Mouse (Mus musculus) hindbrain, embryonic 15.5 days (tissue): ENCODE measurements at regions not wholly inside any gene's neighbourhood (a gene's known extent, or its start where the extent isn't known, plus 50 kb on each side); places are given as distances from the start of the nearest gene placed in this dataset.

Experiments used
- ATAC-seq: fragments of 200-750 bp; cut with Nextera tagmentation; 2 replicates; pipeline ENCODE4 v1.8.0; 2017; ENCODE audit warnings: low read depth, moderate number of reproducible peaks, moderate TSS enrichment; ENCODE audit not compliant: low FRiP score
- H3K27ac ChIP-seq: fragments of 300-500 bp; sonication (generic); replicated peaks from 2 replicates; pipeline ENCODE4 v1.5.1; 2015; ENCODE audit warnings: mild to moderate bottlenecking, inconsistent platforms
- H3K27me3 ChIP-seq: fragments of 300-500 bp; sonication (generic); 2 replicates; pipeline ENCODE4 v1.6.1; 2015; ENCODE audit warnings: control low read depth, inconsistent platforms
- H3K36me3 ChIP-seq: fragments of 300-500 bp; sonication (generic); 2 replicates; pipeline ENCODE4 v1.6.1; 2015; ENCODE audit warnings: control low read depth, inconsistent platforms
- H3K4me1 ChIP-seq: fragments of 300-500 bp; sonication (generic); replicated peaks from 2 replicates; pipeline ENCODE4 v1.6.1; 2015; ENCODE audit warnings: control low read depth, inconsistent platforms
- H3K4me2 ChIP-seq: fragments of 300-500 bp; sonication (generic); 2 replicates; pipeline ENCODE4 v1.6.1; 2015; ENCODE audit warnings: moderate library complexity, mild to moderate bottlenecking, inconsistent platforms
- H3K4me3 ChIP-seq: fragments of 300-500 bp; sonication (generic); 2 replicates; pipeline ENCODE4 v1.5.1; 2015; ENCODE audit warnings: mild to moderate bottlenecking, inconsistent platforms
- H3K9ac ChIP-seq: fragments of 300-500 bp; sonication (generic); 2 replicates; pipeline ENCODE4 v1.6.1; 2015; ENCODE audit warnings: inconsistent platforms
- H3K9me3 ChIP-seq: fragments of 300-500 bp; sonication (generic); 2 replicates; pipeline ENCODE4 v1.6.1; 2016; ENCODE audit warnings: control low read depth, inconsistent platforms
- WGBS: fragments of 180-500 bp; shearing (Covaris S2); methylation state at CpG from one replicate; pipeline ENCODE4 v1.1.7; 2015; 5-methylcytosine and 5-hydroxymethylcytosine counted together

- Histone ChIP-seq H3K9ac (no peak overlapping the region), H3K4me1 (no peaks in the 10 kb centered on the region), H3K4me3 (no peak overlapping the region), H3K27me3 (no peaks in the 10 kb centered on the region), H3K9me3 (no peaks in the 10 kb centered on the region), H3K4me2 (no peak overlapping the region), H3K36me3 (no peaks in the 10 kb centered on the region), H3K27ac (no peak overlapping the region)
- ATAC-seq: no peak
- 85% methylated on average over 3 of the region's 3 CpGs for whole genome bisulfite sequencing
Measured at GRCm38 (mm10) chr12:54472407-54472806, 184.0 kb downstream of the Sptssa start.

- Histone ChIP-seq H3K4me3 (no peak overlapping the region), H3K4me1 (no peaks in the 10 kb centered on the region), H3K4me2 (no peak overlapping the region), H3K9ac (no peak overlapping the region), H3K9me3 (no peaks in the 10 kb centered on the region), H3K36me3 (no peaks in the 10 kb centered on the region), H3K27me3 (no peaks in the 10 kb centered on the region), H3K27ac (no peak overlapping the region)
- WGBS: 77% methylated on average over 2 of the region's 2 CpGs
- ATAC-seq: no peak
Measured at GRCm38 (mm10) chr12:54467635-54468034, 188.7 kb downstream of the Sptssa start.

GRCm38 (mm10) chr12:54463806-54464205 lies 192.6 kb downstream of the Sptssa start:
- no peak for ATAC-seq
- H3K9ac ChIP-seq: no peak overlapping the region
- H3K4me3 ChIP-seq: no peak overlapping the region
- H3K27ac ChIP-seq: no peak overlapping the region
- WGBS: 89% methylated on average over 7 of the region's 7 CpGs
- H3K36me3 ChIP-seq: no peaks in the 10 kb centered on the region
- no peaks in the 10 kb centered on the region for H3K4me1 ChIP-seq
- no peak overlapping the region for H3K4me2 ChIP-seq
- no peaks in the 10 kb centered on the region for H3K9me3 ChIP-seq
- H3K27me3 ChIP-seq: no peaks in the 10 kb centered on the region

GRCm38 (mm10) chr12:54461411-54461810 lies 195.0 kb downstream of the Sptssa start:
- H3K4me3 ChIP-seq: no peak overlapping the region
- no peak overlapping the region for H3K9ac ChIP-seq
- 85% methylated on average over 3 of the region's 3 CpGs for WGBS
- no peak overlapping the region for H3K27ac ChIP-seq
- no peaks in the 10 kb centered on the region for H3K4me1 ChIP-seq
- H3K4me2 ChIP-seq: no peak overlapping the region
- H3K27me3 ChIP-seq: no peaks in the 10 kb centered on the region
- no peaks in the 10 kb centered on the region for H3K9me3 ChIP-seq
- ATAC-seq: no peak
- no peaks in the 10 kb centered on the region for H3K36me3 ChIP-seq

- ATAC-seq: no peak
- H3K4me1 ChIP-seq: no peaks in the 10 kb centered on the region
- WGBS: 74% methylated on average over 7 of the region's 7 CpGs
- H3K9ac ChIP-seq: no peak overlapping the region
- no peak overlapping the region for H3K27ac ChIP-seq
- no peak overlapping the region for H3K4me2 ChIP-seq
- H3K36me3 ChIP-seq: no peaks in the 10 kb centered on the region
- no peak overlapping the region for H3K4me3 ChIP-seq
- no peaks in the 10 kb centered on the region for H3K9me3 ChIP-seq
- no peaks in the 10 kb centered on the region for H3K27me3 ChIP-seq
Measured at GRCm38 (mm10) chr12:54460135-54460523, 196.2 kb downstream of the Sptssa start.

GRCm38 (mm10) chr12:54459462-54460134 lies 196.8 kb downstream of the Sptssa start:
- H3K4me2 ChIP-seq: no peak overlapping the region
- H3K4me1 ChIP-seq: no peaks in the 10 kb centered on the region
- no peaks in the 10 kb centered on the region for H3K36me3 ChIP-seq
- 80% methylated on average over 11 of the region's 11 CpGs for WGBS
- no peaks in the 10 kb centered on the region for H3K27me3 ChIP-seq
- H3K4me3 ChIP-seq: no peak overlapping the region
- no peaks in the 10 kb centered on the region for H3K9me3 ChIP-seq
- H3K9ac ChIP-seq: no peak overlapping the region
- no peak for ATAC-seq
- no peak overlapping the region for H3K27ac ChIP-seq

GRCm38 (mm10) chr12:54456731-54457130 lies 199.6 kb downstream of the Sptssa start:
- no peak for ATAC-seq
- Histone ChIP-seq H3K9ac (no peak overlapping the region), H3K36me3 (no peaks in the 10 kb centered on the region), H3K27me3 (no peaks in the 10 kb centered on the region), H3K27ac (no peak overlapping the region), H3K9me3 (no peaks in the 10 kb centered on the region), H3K4me1 (no peaks in the 10 kb centered on the region), H3K4me2 (no peak overlapping the region), H3K4me3 (no peak overlapping the region)
- WGBS: 86% methylated on average over 8 of the region's 8 CpGs

GRCm38 (mm10) chr12:54454606-54455005 lies 201.8 kb downstream of the Sptssa start:
- Histone ChIP-seq H3K4me3 (no peak overlapping the region), H3K9ac (no peak overlapping the region), H3K27me3 (no peaks in the 10 kb centered on the region), H3K9me3 (no peaks in the 10 kb centered on the region), H3K27ac (no peak overlapping the region), H3K4me1 (no peaks in the 10 kb centered on the region), H3K4me2 (no peak overlapping the region), H3K36me3 (no peaks in the 10 kb centered on the region)
- ATAC-seq: no peak
- WGBS: 86% methylated on average over 10 of the region's 10 CpGs

- Histone ChIP-seq H3K4me3 (no peak overlapping the region), H3K27ac (no peak overlapping the region), H3K9ac (no peak overlapping the region), H3K4me2 (no peak overlapping the region), H3K4me1 (no peaks in the 10 kb centered on the region), H3K36me3 (no peaks in the 10 kb centered on the region), H3K9me3 (no peaks in the 10 kb centered on the region), H3K27me3 (no peaks in the 10 kb centered on the region)
- WGBS: 83% methylated on average over 4 of the region's 4 CpGs
- ATAC-seq: no peak
Measured at GRCm38 (mm10) chr12:54453343-54453742, 203.0 kb downstream of the Sptssa start.

GRCm38 (mm10) chr12:54450369-54450768 lies 206.0 kb downstream of the Sptssa start:
- Histone ChIP-seq H3K36me3 (no peaks in the 10 kb centered on the region), H3K27ac (no peak overlapping the region), H3K9me3 (no peaks in the 10 kb centered on the region), H3K9ac (no peak overlapping the region), H3K4me1 (no peaks in the 10 kb centered on the region), H3K4me3 (no peak overlapping the region), H3K27me3 (no peaks in the 10 kb centered on the region), H3K4me2 (no peak overlapping the region)
- WGBS: 80% methylated on average over 10 of the region's 10 CpGs
- ATAC-seq: no peak

- 77% methylated on average over 2 of the region's 2 CpGs for WGBS
- no peaks in the 10 kb centered on the region for H3K27me3 ChIP-seq
- no peak overlapping the region for H3K4me3 ChIP-seq
- H3K4me1 ChIP-seq: no peaks in the 10 kb centered on the region
- no peak for ATAC-seq
- H3K4me2 ChIP-seq: no peak overlapping the region
- no peak overlapping the region for H3K27ac ChIP-seq
- H3K9me3 ChIP-seq: no peaks in the 10 kb centered on the region
- no peaks in the 10 kb centered on the region for H3K36me3 ChIP-seq
- no peak overlapping the region for H3K9ac ChIP-seq
Measured at GRCm38 (mm10) chr12:54448221-54448620, 208.2 kb downstream of the Sptssa start.

GRCm38 (mm10) chr12:54447354-54447753 lies 209.0 kb downstream of the Sptssa start:
- no peak for ATAC-seq
- no peaks in the 10 kb centered on the region for H3K4me1 ChIP-seq
- 82% methylated on average over 3 of the region's 3 CpGs for WGBS
- H3K9ac ChIP-seq: no peak overlapping the region
- no peaks in the 10 kb centered on the region for H3K27me3 ChIP-seq
- H3K36me3 ChIP-seq: no peaks in the 10 kb centered on the region
- H3K27ac ChIP-seq: no peak overlapping the region
- no peak overlapping the region for H3K4me2 ChIP-seq
- H3K9me3 ChIP-seq: no peaks in the 10 kb centered on the region
- no peak overlapping the region for H3K4me3 ChIP-seq

- ATAC-seq: no peak
- no peak overlapping the region for H3K4me3 ChIP-seq
- H3K9me3 ChIP-seq: no peaks in the 10 kb centered on the region
- no peaks in the 10 kb centered on the region for H3K4me1 ChIP-seq
- H3K27ac ChIP-seq: no peak overlapping the region
- no peaks in the 10 kb centered on the region for H3K36me3 ChIP-seq
- no peak overlapping the region for H3K9ac ChIP-seq
- no peaks in the 10 kb centered on the region for H3K27me3 ChIP-seq
- H3K4me2 ChIP-seq: no peak overlapping the region
- 94% methylated on average over 7 of the region's 7 CpGs for WGBS
Measured at GRCm38 (mm10) chr12:54446356-54446755, 210.0 kb downstream of the Sptssa start.
